Mouse (Mus musculus): ENCODE data around the gene Ogdh. TPM values are rescaled to one million over a fixed set of nuclear protein-coding genes. Genes with fewer than 3 reads are reported as not detected.

Gene Ogdh
- polyA plus RNA-seq, 1 experiment from 2014 or later, result 108 TPM

DNA sequence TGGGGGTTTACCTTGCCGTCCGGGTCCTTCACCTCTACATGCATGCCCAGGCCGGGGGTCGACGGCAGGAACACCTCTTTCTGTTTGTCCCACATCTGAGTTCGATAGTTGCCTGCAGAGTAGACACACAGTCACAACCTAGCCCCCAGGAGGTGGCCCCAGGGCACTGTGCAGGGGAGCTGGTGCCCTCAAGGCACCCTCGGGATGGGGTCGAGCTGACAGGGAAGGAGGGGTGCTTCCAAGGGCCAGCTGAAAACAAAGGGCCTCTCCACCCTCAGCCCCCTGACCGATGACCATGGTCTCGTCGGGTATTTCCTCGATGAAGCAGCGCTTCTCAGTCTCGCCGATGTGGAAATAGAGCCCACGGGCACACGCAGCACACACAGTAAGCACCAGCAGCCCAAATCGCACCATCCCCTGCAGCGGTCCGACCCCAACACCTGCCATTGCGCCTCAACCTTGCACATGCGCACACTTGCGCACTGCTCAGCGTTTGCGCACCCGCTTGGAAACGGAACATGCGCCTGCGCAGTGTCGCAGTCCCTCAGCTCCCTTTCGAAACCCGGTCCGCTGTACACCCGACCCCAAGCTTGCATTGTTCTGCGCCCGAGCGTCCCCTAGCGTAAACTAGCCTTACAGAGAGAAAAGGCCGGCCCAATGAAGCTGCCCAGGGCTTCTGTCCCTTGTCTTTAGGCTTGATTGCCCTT lies 16.9 kb upstream of the Ogdh start, which contains the start of gene Tmed4:
Gene Tmed4, minus strand, starts transcription at position 484 of the 707 bp plus-strand sequence.
- Histone ChIP-seq H3K27ac (replicated peaks) (peak within 1 kb of the TSS; percentile 88), H3K9me3 (no peaks in the 10 kb centered on the region), H3K4me3 (peak within 1 kb of the TSS; percentile 71), H3K36me3 (replicated peaks) (peaks cover 37% of the 10 kb centered on the region), H3K4me1 (peaks cover 22% of the 10 kb centered on the region), H3K27me3 (replicated peaks; ENCODE audit: low read depth, poor library complexity, severe bottlenecking) (no peaks in the 10 kb centered on the region)
- WGBS, result under 1% methylated on average over 39 of the region's 39 CpGs
- DNase-seq (ENCODE audit: low spot score), result peak; percentile 97

DNA sequence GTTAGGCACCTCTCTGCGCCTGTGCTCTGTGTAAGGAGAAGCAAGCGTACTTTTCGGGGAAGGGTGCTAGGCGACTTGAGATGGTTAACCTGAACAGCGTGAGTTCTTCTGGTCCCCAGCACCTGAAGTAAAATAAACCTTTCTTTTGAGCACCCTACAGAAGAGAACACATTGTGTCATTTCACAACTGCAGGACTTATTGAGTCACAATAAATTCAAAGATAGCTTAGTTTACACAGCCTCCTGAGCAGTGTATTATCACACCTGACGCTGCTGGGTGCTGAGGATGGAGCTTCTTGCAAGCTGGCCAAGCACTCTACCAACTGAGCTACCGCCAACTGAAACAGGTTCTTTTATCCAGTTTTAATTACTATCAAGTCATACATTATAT lies 16.3 kb upstream of the Ogdh start:
- Histone ChIP-seq H3K9me3 (0 out of 2 replicates have a peak, but pooled peaks cover 1% of the 10 kb centered on the region), H3K4me1 (peaks cover 22% of the 10 kb centered on the region), H3K27me3 (replicated peaks; ENCODE audit: low read depth, poor library complexity, severe bottlenecking) (no peaks in the 10 kb centered on the region), H3K27ac (replicated peaks) (peak overlapping the region; percentile 88), H3K36me3 (replicated peaks) (peaks cover 32% of the 10 kb centered on the region), H3K4me3 (peak overlapping the region; percentile 71)
- DNase-seq (ENCODE audit: low spot score), result no peak
- 24% methylated on average over 7 of the region's 7 CpGs for WGBS

GRCm38 (mm10) chr11:6276466-6276865 lies 15.0 kb upstream of the Ogdh start:
- Histone ChIP-seq H3K27ac (replicated peaks) (no peak overlapping the region), H3K9me3 (0 out of 2 replicates have a peak, but pooled peaks cover 9% of the 10 kb centered on the region), H3K27me3 (replicated peaks; ENCODE audit: low read depth, poor library complexity, severe bottlenecking) (no peaks in the 10 kb centered on the region), H3K4me1 (peaks cover 22% of the 10 kb centered on the region), H3K36me3 (replicated peaks) (peaks cover 20% of the 10 kb centered on the region), H3K4me3 (no peak overlapping the region)
- WGBS, result 78% methylated on average over 3 of the region's 3 CpGs
- DNase-seq (ENCODE audit: low spot score), result no peak

DNA sequence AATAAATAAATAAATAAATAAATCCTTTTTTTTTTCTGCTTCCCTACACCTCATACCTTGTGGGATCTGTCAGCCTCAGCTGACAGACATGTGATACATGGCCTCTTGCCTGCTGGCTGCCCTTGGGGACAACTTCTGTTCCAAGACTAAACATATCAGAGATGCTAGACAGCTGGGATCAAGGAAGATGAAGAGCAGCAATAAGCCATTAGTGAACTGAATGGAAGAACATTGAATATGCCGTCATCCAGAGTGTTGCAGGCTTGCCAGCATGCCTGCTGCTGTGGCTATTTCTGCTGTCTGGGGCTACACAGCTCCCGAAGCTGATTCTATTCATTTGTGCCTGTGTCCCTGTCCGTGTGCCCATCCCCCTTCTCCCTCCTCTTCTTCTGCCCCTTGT lies 8.5 kb upstream of the Ogdh start:
- no peak overlapping the region for H3K27ac ChIP-seq (replicated peaks)
- H3K4me1 ChIP-seq, result no peaks in the 10 kb centered on the region
- no peak overlapping the region for H3K4me3 ChIP-seq
- H3K27me3 ChIP-seq (replicated peaks; ENCODE audit: low read depth, poor library complexity, severe bottlenecking), result no peaks in the 10 kb centered on the region
- WGBS, result 88% methylated on average over 3 of the region's 3 CpGs
- H3K9me3 ChIP-seq, result 0 out of 2 replicates have a peak, but pooled peaks cover 9% of the 10 kb centered on the region
- H3K36me3 ChIP-seq (replicated peaks), result no peaks in the 10 kb centered on the region
- DNase-seq (ENCODE audit: low spot score), result no peak

- H3K27ac ChIP-seq (replicated peaks), result no peak overlapping the region
- DNase-seq (ENCODE audit: low spot score), result no peak
- H3K9me3 ChIP-seq, result no peaks in the 10 kb centered on the region
- H3K27me3 ChIP-seq (replicated peaks; ENCODE audit: low read depth, poor library complexity, severe bottlenecking), result peaks cover 10% of the 10 kb centered on the region; the same call in 1 of the 2 replicates
- peaks cover 14% of the 10 kb centered on the region for H3K4me1 ChIP-seq
- no peaks in the 10 kb centered on the region for H3K36me3 ChIP-seq (replicated peaks)
- no peak overlapping the region for H3K4me3 ChIP-seq
- 93% methylated on average over 3 of the region's 3 CpGs for WGBS
Measured at GRCm38 (mm10) chr11:6290138-6290537, 1.3 kb upstream of the Ogdh start.

DNA sequence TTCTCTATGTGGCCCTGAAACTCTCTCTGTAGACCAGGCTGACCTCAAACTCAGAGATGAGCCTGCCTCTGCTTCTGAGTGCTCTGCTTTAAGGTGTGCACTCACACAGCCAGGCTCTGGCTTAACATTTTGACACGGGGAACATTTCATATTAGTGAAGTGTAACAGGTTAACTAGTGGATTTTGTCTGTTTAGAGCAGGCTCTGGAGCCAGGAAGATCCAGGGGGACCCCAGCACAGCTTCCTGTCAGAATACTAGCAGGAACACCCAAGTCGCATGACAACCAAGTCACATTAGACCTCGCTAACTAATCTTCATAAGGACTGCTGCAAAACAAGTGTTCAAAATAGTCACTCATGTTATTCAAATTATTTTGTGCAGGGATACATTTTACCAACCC lies 550 bp upstream of the Ogdh start:
- Histone ChIP-seq H3K27ac (replicated peaks) (peak overlapping the region; percentile 93), H3K4me3 (peak overlapping the region; percentile 86), H3K4me1 (peaks cover 14% of the 10 kb centered on the region), H3K9me3 (no peaks in the 10 kb centered on the region), H3K36me3 (replicated peaks) (no peaks in the 10 kb centered on the region), H3K27me3 (replicated peaks; ENCODE audit: low read depth, poor library complexity, severe bottlenecking) (peaks cover 10% of the 10 kb centered on the region; the same call in 1 of the 2 replicates)
- peak; percentile 10 for DNase-seq (ENCODE audit: low spot score)
- WGBS, result 30% methylated on average over 3 of the region's 3 CpGs

GRCm38 (mm10) chr11:6292116-6292987 lies 919 bp downstream of the Ogdh start:
- Histone ChIP-seq H3K4me1 (peaks cover 14% of the 10 kb centered on the region), H3K27me3 (replicated peaks; ENCODE audit: low read depth, poor library complexity, severe bottlenecking) (peaks cover 10% of the 10 kb centered on the region; the same call in 1 of the 2 replicates), H3K9me3 (no peaks in the 10 kb centered on the region), H3K27ac (replicated peaks) (peak overlapping the region; percentile 93), H3K4me3 (peak overlapping the region; percentile 86), H3K36me3 (replicated peaks) (peaks cover 8% of the 10 kb centered on the region)
- peak; percentile 62 for DNase-seq (ENCODE audit: low spot score)
- 18% methylated on average over 33 of the region's 33 CpGs for WGBS

DNA sequence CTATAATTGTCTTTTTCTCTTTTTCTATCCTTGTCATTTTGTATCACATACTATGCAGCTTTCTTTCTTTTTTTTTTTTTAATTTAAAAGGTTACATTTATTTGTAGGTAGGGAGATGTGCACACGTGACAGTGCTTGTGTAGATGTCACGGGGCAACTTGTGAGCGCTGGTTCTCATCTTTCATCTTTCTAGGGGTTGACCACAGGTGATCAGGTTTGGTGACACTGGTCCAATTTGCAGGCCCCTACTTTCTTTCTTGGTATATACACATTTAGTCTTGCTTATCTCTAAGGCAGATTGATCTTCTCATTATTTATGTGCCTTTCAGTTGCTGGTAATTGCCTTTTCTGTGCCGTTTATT lies 1.5 kb downstream of the Ogdh start:
- H3K36me3 ChIP-seq (replicated peaks), result peaks cover 15% of the 10 kb centered on the region
- no peak for DNase-seq (ENCODE audit: low spot score)
- H3K9me3 ChIP-seq, result no peaks in the 10 kb centered on the region
- H3K4me3 ChIP-seq, result peak overlapping the region; percentile 86
- H3K27ac ChIP-seq (replicated peaks), result no peak overlapping the region
- H3K27me3 ChIP-seq (replicated peaks; ENCODE audit: low read depth, poor library complexity, severe bottlenecking), result peaks cover 10% of the 10 kb centered on the region; the same call in 1 of the 2 replicates
- peaks cover 14% of the 10 kb centered on the region for H3K4me1 ChIP-seq
- WGBS, result 94% methylated on average over 4 of the region's 4 CpGs

GRCm38 (mm10) chr11:6293601-6294000 lies 2.2 kb downstream of the Ogdh start:
- DNase-seq (ENCODE audit: low spot score), result no peak
- H3K9me3 ChIP-seq, result no peaks in the 10 kb centered on the region
- 96% methylated on average over 2 of the region's 2 CpGs for WGBS

GRCm38 (mm10) chr11:6294632-6295031 lies 3.2 kb downstream of the Ogdh start:
- H3K4me3 ChIP-seq, result no peak overlapping the region
- DNase-seq (ENCODE audit: low spot score), result no peak
- peaks cover 31% of the 10 kb centered on the region for H3K36me3 ChIP-seq (replicated peaks)
- no peaks in the 10 kb centered on the region for H3K9me3 ChIP-seq
- H3K27ac ChIP-seq (replicated peaks), result no peak overlapping the region
- H3K4me1 ChIP-seq, result peaks cover 14% of the 10 kb centered on the region
- 92% methylated on average over 4 of the region's 4 CpGs for WGBS
- peaks cover 10% of the 10 kb centered on the region; the same call in 1 of the 2 replicates for H3K27me3 ChIP-seq (replicated peaks; ENCODE audit: low read depth, poor library complexity, severe bottlenecking)

More at GRCm38 (mm10) chr11:6293601-6294000, 2.2 kb downstream of the Ogdh start:
- Histone ChIP-seq H3K27me3 (replicated peaks; ENCODE audit: low read depth, poor library complexity, severe bottlenecking) (peaks cover 10% of the 10 kb centered on the region; the same call in 1 of the 2 replicates), H3K27ac (replicated peaks) (no peak overlapping the region), H3K4me3 (no peak overlapping the region), H3K4me1 (peaks cover 14% of the 10 kb centered on the region), H3K36me3 (replicated peaks) (peaks cover 21% of the 10 kb centered on the region)

GRCm38 (mm10) chr11:6296077-6296476 lies 4.6 kb downstream of the Ogdh start:
- H3K27ac ChIP-seq (replicated peaks), result no peak overlapping the region
- H3K4me3 ChIP-seq, result no peak overlapping the region
- H3K27me3 ChIP-seq (replicated peaks; ENCODE audit: low read depth, poor library complexity, severe bottlenecking), result no peaks in the 10 kb centered on the region
- DNase-seq (ENCODE audit: low spot score), result no peak
- no peaks in the 10 kb centered on the region for H3K9me3 ChIP-seq
- peaks cover 10% of the 10 kb centered on the region; the same call in 1 of the 2 replicates for H3K4me1 ChIP-seq
- peaks cover 46% of the 10 kb centered on the region for H3K36me3 ChIP-seq (replicated peaks)

GRCm38 (mm10) chr11:6299435-6299834 lies 8.0 kb downstream of the Ogdh start:
- no peak for DNase-seq (ENCODE audit: low spot score)

More at GRCm38 (mm10) chr11:6299435-6299834, 8.0 kb downstream of the Ogdh start:
- WGBS, result 82% methylated on average over 2 of the region's 2 CpGs
- H3K4me1 ChIP-seq, result no peaks in the 10 kb centered on the region
- no peaks in the 10 kb centered on the region for H3K27me3 ChIP-seq (replicated peaks; ENCODE audit: low read depth, poor library complexity, severe bottlenecking)
- no peak overlapping the region for H3K4me3 ChIP-seq
- no peak overlapping the region for H3K27ac ChIP-seq (replicated peaks)
- no peaks in the 10 kb centered on the region for H3K9me3 ChIP-seq
- H3K36me3 ChIP-seq (replicated peaks), result peaks cover 74% of the 10 kb centered on the region

Measured in embryonic facial prominence, embryonic 10.5 days (tissue).